Mouse (Mus musculus): ENCODE data around the gene Cxcl1. TPM values are rescaled to one million over a fixed set of nuclear protein-coding genes. Genes with fewer than 3 reads are reported as not detected.

Cxcl1 gene
- polyA plus RNA-seq, 1 experiment from 2014 or later = not detected

- Histone ChIP-seq H3K36me3 (ENCODE audit: control insufficient read depth, insufficient read depth, low read length) (no peaks in the 10 kb centered on the region), H3K9me3 (ENCODE audit: control insufficient read depth, low read length) (no peaks in the 10 kb centered on the region), H3K9ac (ENCODE audit: low read length) (no peak overlapping the region), H3K4me2 (ENCODE audit: low read depth, low read length, severe bottlenecking) (no peak overlapping the region), H3K4me1 (replicated peaks; ENCODE audit: control insufficient read depth, insufficient read depth, low read length) (0 out of 2 replicates have a peak, but pooled peaks cover 3% of the 10 kb centered on the region), H3K27ac (ENCODE audit: low read depth, low read length) (no peak overlapping the region), H3K27me3 (ENCODE audit: control insufficient read depth, insufficient read depth, low read length) (0 out of 2 replicates have a peak, but pooled peaks cover 2% of the 10 kb centered on the region), H3K4me3 (ENCODE audit: low read depth, low read length) (no peak overlapping the region)
- no peak for DNase-seq (ENCODE audit: low spot score)
- whole genome bisulfite sequencing = 81% methylated on average over 5 of the region's 5 CpGs
- no peak for ATAC-seq (replicated peaks; ENCODE audit: low FRiP score)
These were observed 8.3 kb downstream of the Cxcl1 start for GRCm38 (mm10) chr5:90899308-90899707.

GRCm38 (mm10) chr5:90900147-90900546 lies 9.1 kb downstream of the Cxcl1 start:
- Histone ChIP-seq H3K4me2 (ENCODE audit: low read depth, low read length, severe bottlenecking) (no peak overlapping the region), H3K27ac (ENCODE audit: low read depth, low read length) (no peak overlapping the region), H3K9ac (ENCODE audit: low read length) (no peak overlapping the region), H3K27me3 (ENCODE audit: control insufficient read depth, insufficient read depth, low read length) (0 out of 2 replicates have a peak, but pooled peaks cover 2% of the 10 kb centered on the region), H3K4me1 (replicated peaks; ENCODE audit: control insufficient read depth, insufficient read depth, low read length) (0 out of 2 replicates have a peak, but pooled peaks cover 3% of the 10 kb centered on the region), H3K36me3 (ENCODE audit: control insufficient read depth, insufficient read depth, low read length) (no peaks in the 10 kb centered on the region), H3K4me3 (ENCODE audit: low read depth, low read length) (no peak overlapping the region), H3K9me3 (ENCODE audit: control insufficient read depth, low read length) (no peaks in the 10 kb centered on the region)
- DNase-seq (ENCODE audit: low spot score) (no peak), ATAC-seq (replicated peaks; ENCODE audit: low FRiP score) (no peak)
- 71% methylated on average over 7 of the region's 7 CpGs for WGBS

GRCm38 (mm10) chr5:90900688-90901087 lies 9.6 kb downstream of the Cxcl1 start:
- Histone ChIP-seq H3K4me1 (replicated peaks; ENCODE audit: control insufficient read depth, insufficient read depth, low read length) (0 out of 2 replicates have a peak, but pooled peaks cover 3% of the 10 kb centered on the region), H3K4me3 (ENCODE audit: low read depth, low read length) (no peak overlapping the region), H3K4me2 (ENCODE audit: low read depth, low read length, severe bottlenecking) (no peak overlapping the region), H3K9me3 (ENCODE audit: control insufficient read depth, low read length) (no peaks in the 10 kb centered on the region), H3K9ac (ENCODE audit: low read length) (no peak overlapping the region), H3K36me3 (ENCODE audit: control insufficient read depth, insufficient read depth, low read length) (no peaks in the 10 kb centered on the region), H3K27me3 (ENCODE audit: control insufficient read depth, insufficient read depth, low read length) (0 out of 2 replicates have a peak, but pooled peaks cover 2% of the 10 kb centered on the region), H3K27ac (ENCODE audit: low read depth, low read length) (no peak overlapping the region)
- DNase-seq (ENCODE audit: low spot score) (no peak), ATAC-seq (replicated peaks; ENCODE audit: low FRiP score) (no peak)
- WGBS = 77% methylated on average over 7 of the region's 7 CpGs

- peak overlapping the region; percentile 26 for H3K4me3 ChIP-seq (ENCODE audit: low read depth, low read length)
- H3K9ac ChIP-seq (ENCODE audit: low read length) = no peak overlapping the region; the same call in 1 of the 2 replicates
These were observed 11.6 kb downstream of the Cxcl1 start for GRCm38 (mm10) chr5:90902380-90903260.

GRCm38 (mm10) chr5:90903339-90904020 lies 12.4 kb downstream of the Cxcl1 start, which contains the start of gene Cxcl2:
TSS of gene Cxcl2 (plus strand) at chr5:90903871.
- 0 out of 2 replicates have a peak, but pooled peaks cover 3% of the 10 kb centered on the region for H3K4me1 ChIP-seq (replicated peaks; ENCODE audit: control insufficient read depth, insufficient read depth, low read length)
- H3K4me3 ChIP-seq (ENCODE audit: low read depth, low read length) = peak within 1 kb of the TSS; percentile 26
- 8% methylated on average over 22 of the region's 22 CpGs for WGBS
- no peaks in the 10 kb centered on the region for H3K9me3 ChIP-seq (ENCODE audit: control insufficient read depth, low read length)
- 0 out of 2 replicates have a peak, but pooled peaks cover 2% of the 10 kb centered on the region for H3K27me3 ChIP-seq (ENCODE audit: control insufficient read depth, insufficient read depth, low read length)
- H3K36me3 ChIP-seq (ENCODE audit: control insufficient read depth, insufficient read depth, low read length) = no peaks in the 10 kb centered on the region
- peak within 1 kb of the TSS; percentile 64 for H3K4me2 ChIP-seq (ENCODE audit: low read depth, low read length, severe bottlenecking)
- no peak within 1 kb of the TSS for H3K27ac ChIP-seq (ENCODE audit: low read depth, low read length)
- DNase-seq (ENCODE audit: low spot score) (peak; percentile 56), ATAC-seq (replicated peaks; ENCODE audit: low FRiP score) (peak; percentile 76)
- H3K9ac ChIP-seq (ENCODE audit: low read length) = peak within 1 kb of the TSS; percentile 32

More at GRCm38 (mm10) chr5:90902380-90903260, 11.6 kb downstream of the Cxcl1 start:
- peak overlapping the region; percentile 64 for H3K4me2 ChIP-seq (ENCODE audit: low read depth, low read length, severe bottlenecking)
- H3K9me3 ChIP-seq (ENCODE audit: control insufficient read depth, low read length) = no peaks in the 10 kb centered on the region
- no peak overlapping the region for H3K27ac ChIP-seq (ENCODE audit: low read depth, low read length)
- 0 out of 2 replicates have a peak, but pooled peaks cover 3% of the 10 kb centered on the region for H3K4me1 ChIP-seq (replicated peaks; ENCODE audit: control insufficient read depth, insufficient read depth, low read length)
- H3K36me3 ChIP-seq (ENCODE audit: control insufficient read depth, insufficient read depth, low read length) = no peaks in the 10 kb centered on the region
- DNase-seq (ENCODE audit: low spot score) (peak; percentile 58), ATAC-seq (replicated peaks; ENCODE audit: low FRiP score) (peak; percentile 60)
- 13% methylated on average over 10 of the region's 10 CpGs for WGBS
- 0 out of 2 replicates have a peak, but pooled peaks cover 2% of the 10 kb centered on the region for H3K27me3 ChIP-seq (ENCODE audit: control insufficient read depth, insufficient read depth, low read length)

GRCm38 (mm10) chr5:90908983-90909382 lies 17.9 kb downstream of the Cxcl1 start:
- peak; percentile 58; the same call in 1 of the 2 replicates for ATAC-seq (replicated peaks; ENCODE audit: low FRiP score)
- 3% methylated on average over 2 of the region's 2 CpGs for WGBS
- H3K4me2 ChIP-seq (ENCODE audit: low read depth, low read length, severe bottlenecking) = no peak overlapping the region

GRCm38 (mm10) chr5:90919495-90919894 lies 28.5 kb downstream of the Cxcl1 start:
- ATAC-seq (replicated peaks; ENCODE audit: low FRiP score) (no peak), DNase-seq (ENCODE audit: low spot score) (no peak)
- H3K4me3 ChIP-seq (ENCODE audit: low read depth, low read length) = no peak overlapping the region
- H3K9ac ChIP-seq (ENCODE audit: low read length) = no peak overlapping the region
- no peaks in the 10 kb centered on the region for H3K4me1 ChIP-seq (replicated peaks; ENCODE audit: control insufficient read depth, insufficient read depth, low read length)
- H3K36me3 ChIP-seq (ENCODE audit: control insufficient read depth, insufficient read depth, low read length) = no peaks in the 10 kb centered on the region
- WGBS = 75% methylated on average over 2 of the region's 2 CpGs
- no peak overlapping the region for H3K4me2 ChIP-seq (ENCODE audit: low read depth, low read length, severe bottlenecking)
- no peaks in the 10 kb centered on the region for H3K27me3 ChIP-seq (ENCODE audit: control insufficient read depth, insufficient read depth, low read length)
- H3K27ac ChIP-seq (ENCODE audit: low read depth, low read length) = no peak overlapping the region
- H3K9me3 ChIP-seq (ENCODE audit: control insufficient read depth, low read length) = no peaks in the 10 kb centered on the region

More at GRCm38 (mm10) chr5:90908983-90909382, 17.9 kb downstream of the Cxcl1 start:
- Histone ChIP-seq H3K9me3 (ENCODE audit: control insufficient read depth, low read length) (no peaks in the 10 kb centered on the region), H3K27ac (ENCODE audit: low read depth, low read length) (no peak overlapping the region), H3K27me3 (ENCODE audit: control insufficient read depth, insufficient read depth, low read length) (0 out of 2 replicates have a peak, but pooled peaks cover 2% of the 10 kb centered on the region), H3K36me3 (ENCODE audit: control insufficient read depth, insufficient read depth, low read length) (no peaks in the 10 kb centered on the region), H3K4me1 (replicated peaks; ENCODE audit: control insufficient read depth, insufficient read depth, low read length) (no peaks in the 10 kb centered on the region), H3K4me3 (ENCODE audit: low read depth, low read length) (no peak overlapping the region), H3K9ac (ENCODE audit: low read length) (no peak overlapping the region)
- peak; percentile 75 for DNase-seq (ENCODE audit: low spot score)

- H3K4me1 ChIP-seq (replicated peaks; ENCODE audit: control insufficient read depth, insufficient read depth, low read length) = no peaks in the 10 kb centered on the region
- DNase-seq (ENCODE audit: low spot score) (no peak), ATAC-seq (replicated peaks; ENCODE audit: low FRiP score) (no peak)
- H3K36me3 ChIP-seq (ENCODE audit: control insufficient read depth, insufficient read depth, low read length) = no peaks in the 10 kb centered on the region
- no peaks in the 10 kb centered on the region for H3K9me3 ChIP-seq (ENCODE audit: control insufficient read depth, low read length)
- no peaks in the 10 kb centered on the region for H3K27me3 ChIP-seq (ENCODE audit: control insufficient read depth, insufficient read depth, low read length)
- 90% methylated on average over 4 of the region's 4 CpGs for WGBS
- H3K27ac ChIP-seq (ENCODE audit: low read depth, low read length) = no peak overlapping the region
- no peak overlapping the region for H3K9ac ChIP-seq (ENCODE audit: low read length)
- H3K4me2 ChIP-seq (ENCODE audit: low read depth, low read length, severe bottlenecking) = no peak overlapping the region
- no peak overlapping the region for H3K4me3 ChIP-seq (ENCODE audit: low read depth, low read length)
These were observed 31.9 kb downstream of the Cxcl1 start for GRCm38 (mm10) chr5:90922958-90923357.

Measured in forebrain, embryonic 11.5 days (tissue).